In genomic region chr5:124743841-124744240, GRCm38 (mm10) we compare ENCODE assay signal across 23 mouse cellular contexts. TPM values are rescaled to one million over a fixed set of nuclear protein-coding genes. Genes with fewer than 3 reads are reported as not detected.
A peak's percentile ranks its signal among the peaks of the same experiment; 100 is the strongest.
DNase-seq lines count a peak whose midpoint lies in the region; ATAC-seq and TF ChIP-seq lines count a peak whose summit lies in the region.
"Had no signal": no experiment of that assay in that cellular context is flagged by ENCODE, and none has a peak within 500 bp of the region (broad histone marks: within the 10 kb centered on the region; RNA-seq: fewer than 3 reads in every experiment).

No protein-coding gene starts in this region.

- no peak for TF ChIP-seq POLR2A in heart, adult 2 months (IDR thresholded peaks at IDR 0.05; ENCODE audit: insufficient read depth, low read depth, low read length)

- H3K27ac ChIP-seq in heart, adult 2 months: no peak overlapping the region
- H3K27ac ChIP-seq in forebrain, embryonic 13.5 days: no peak overlapping the region
- H3K27ac ChIP-seq: embryonic facial prominence, embryonic 10.5 days; embryonic facial prominence, embryonic 12.5 days had no signal

- peaks cover 6% of the 10 kb centered on the region; the same call in 1 of the 2 replicates for H3K9me3 ChIP-seq in forebrain, embryonic 13.5 days (replicated peaks)

- no peak for ATAC-seq in forebrain, embryonic 13.5 days
- ATAC-seq: activated CD4-positive, CD25-positive, alpha-beta regulatory T cell, adult 4 months; CD4-positive, CD25-positive, alpha-beta regulatory T cell, adult 4 months; forebrain, embryonic 14.5 days; forebrain, postnatal 0 days; Patski had no signal

- DNase-seq in adrenal gland, adult (ENCODE audit: inconsistent age in 2 of 2, low spot score in 1 of 2): peak; percentile 50 to 81
- DNase-seq in adrenal gland, postnatal 25 days: no peak
- DNase-seq in heart, adult 11 months: peak; percentile 80
- DNase-seq in heart, adult 2 months: no peak
- peak; percentile 19 for DNase-seq in adrenal gland, adult 8-10 months
- peak; percentile 24 for DNase-seq in adrenal gland, postnatal 14 days
- no peak for DNase-seq in left cerebral cortex, postnatal 14 days (ENCODE audit: low spot score in 2 of 2)
- DNase-seq: B cell, adult 2 months; cerebellum, adult 11-12 months; cerebellum, adult 2 months; cerebellum, adult 9-10 months; cerebellum, postnatal 10 days; cerebellum, postnatal 25 days; forebrain, postnatal 0 days had no signal

- no peaks in the 10 kb centered on the region for H3K79me2 ChIP-seq in heart, adult 2 months (replicated peaks; ENCODE audit: control insufficient read depth, insufficient read depth, low read length)

- H3K4me1 ChIP-seq in heart, adult 2 months (ENCODE audit: control insufficient read depth, insufficient read depth, low read length): no peaks in the 10 kb centered on the region
- H3K4me1 ChIP-seq in forebrain, embryonic 13.5 days: no peaks in the 10 kb centered on the region
- H3K4me1 ChIP-seq: embryonic facial prominence, embryonic 10.5 days; embryonic facial prominence, embryonic 12.5 days had no signal

- no peak for TF ChIP-seq EP300 in heart, adult 2 months (IDR thresholded peaks at IDR 0.05; ENCODE audit: insufficient read depth, low read depth, low read length)

- WGBS in heart, adult 2 months: 89% methylated on average over 3 of the region's 3 CpGs
- 82% methylated on average over 3 of the region's 3 CpGs for WGBS in forebrain, embryonic 13.5 days

- no peak overlapping the region for H3K4me3 ChIP-seq in heart, adult 2 months
- no peak overlapping the region for H3K4me3 ChIP-seq in forebrain, embryonic 13.5 days
- H3K4me3 ChIP-seq: embryonic facial prominence, embryonic 10.5 days; embryonic facial prominence, embryonic 12.5 days had no signal

- intact Hi-C loops in heart, adult 2 months (cut with DNase I): no loop called here
- intact Hi-C loops in left cerebral cortex, postnatal 14 days (cut with DNase I): no loop called here

- no peak overlapping the region for H3K9ac ChIP-seq in heart, adult 2 months (ENCODE audit: low read depth, low read length)
- H3K9ac ChIP-seq in forebrain, embryonic 13.5 days: no peak overlapping the region
- H3K9ac ChIP-seq: embryonic facial prominence, embryonic 12.5 days; forebrain, postnatal 0 days had no signal

- no peak for TF ChIP-seq CTCF in heart, adult 2 months (IDR thresholded peaks at IDR 0.05)

- no peak overlapping the region for H3K4me2 ChIP-seq in forebrain, embryonic 13.5 days
- H3K4me2 ChIP-seq: embryonic facial prominence, embryonic 12.5 days had no signal

- H3K36me3 ChIP-seq in heart, adult 2 months (ENCODE audit: control insufficient read depth, insufficient read depth, low read length): no peaks in the 10 kb centered on the region
- no peaks in the 10 kb centered on the region for H3K36me3 ChIP-seq in forebrain, embryonic 13.5 days (ENCODE audit: poor library complexity, severe bottlenecking)
- H3K36me3 ChIP-seq: embryonic facial prominence, embryonic 10.5 days; embryonic facial prominence, embryonic 12.5 days; G1E had no signal

- H3K27me3 ChIP-seq in heart, adult 2 months (ENCODE audit: control insufficient read depth, insufficient read depth, low read length): no peaks in the 10 kb centered on the region
- no peaks in the 10 kb centered on the region for H3K27me3 ChIP-seq in forebrain, embryonic 13.5 days
- H3K27me3 ChIP-seq: CH12.LX; embryonic facial prominence, embryonic 12.5 days; Patski had no signal

RNA-seq across cellular contexts. Expression of gene Dnah10, which starts 19.0 kb away (rescaled TPM):
- 3.2 and 3.4 TPM in 2 replicates for total RNA-seq in adrenal gland, postnatal 25 days (2021)
- total RNA-seq in heart, adult 2 months (2021): under 1 TPM; 0.02 to 0.10 TPM
- 0.06 and 0.27 TPM in 2 replicates for polyA plus RNA-seq in heart, adult 2 months (2012; rRNA removed)
- total RNA-seq in adrenal gland, adult 8-10 months (2022): 10 to 100 TPM in 1 of 4 experiments, 1 to 10 TPM in 3; 1.7 to 10.5 (median 5.8) TPM
- total RNA-seq in adrenal gland, postnatal 14 days (2021): 0.78 and 0.94 TPM in 2 replicates
- 0.08 and 0.15 TPM in 2 replicates for polyA plus RNA-seq in forebrain, embryonic 13.5 days (2015; fragmentation: Nextera tagmentation; extraction: Ambion mirVana)
- 1 to 10 TPM in 1 of 2 experiments, under 1 TPM in 1; 0.93 to 1.0 TPM for total RNA-seq in left cerebral cortex, postnatal 14 days (2021)
- polyA plus RNA-seq: activated CD4-positive, CD25-positive, alpha-beta regulatory T cell, adult 4 months; G1E had no signal

Comparison
In these comparisons a context has a peak if more than half of its experiments do, and no peak if none do; other contexts are left out.
1. DNase-seq: peak in adrenal gland, adult (2 of 2), heart, adult 11 months (single experiment), adrenal gland, adult 8-10 months (single experiment) and adrenal gland, postnatal 14 days (single experiment); none in adrenal gland, postnatal 25 days (single experiment), heart, adult 2 months (0 of 2) and left cerebral cortex, postnatal 14 days (0 of 2).